21 mouse cellular contexts compared by ENCODE assay signal in genomic region chr8:115336361-115336760, GRCm38 (mm10).
DNase-seq lines count a peak whose midpoint lies in the region; TF ChIP-seq lines count a peak whose summit lies in the region.
"Had no signal": no experiment of that assay in that cellular context is flagged by ENCODE, and none has a peak within 500 bp of the region (broad histone marks: within the 10 kb centered on the region; RNA-seq: fewer than 3 reads in every experiment).

No protein-coding gene starts in this region.

- no peak overlapping the region for H3K4me3 ChIP-seq in left cerebral cortex, adult 2 months
- H3K4me3 ChIP-seq: embryonic facial prominence, embryonic 10.5 days; embryonic facial prominence, embryonic 13.5 days; erythroblast, embryonic 14.5 days; forebrain, embryonic 12.5 days; forebrain, embryonic 15.5 days; hindbrain, embryonic 12.5 days had no signal

- TF ChIP-seq CTCF in left cerebral cortex, adult 2 months (IDR thresholded peaks at IDR 0.05), result no peak

- DNase-seq in left cerebral cortex, adult 11 months (ENCODE audit: low spot score), result peak; percentile 23
- DNase-seq in left cerebral cortex, adult 2 months (ENCODE audit: extremely low spot score in 1 of 2, low spot score in 2 of 2), result no peak
- peak; percentile 54 for DNase-seq in right cerebral cortex, adult 18-20 months
- no peak for DNase-seq in right cerebral cortex, postnatal 25 days
- DNase-seq in left cerebral cortex, postnatal 25 days (ENCODE audit: low spot score in 2 of 2), result peak; percentile 9 to 78
- DNase-seq in telencephalon, adult 2 months (ENCODE audit: low read depth, low spot score), result peak; percentile 39
- no peak for DNase-seq in urinary bladder, adult 18-20 months (ENCODE audit: low spot score in 2 of 2)
- DNase-seq: adrenal gland, adult 2 months; adrenal gland, postnatal 14 days; cerebellum, adult 11-12 months; cerebellum, adult 8-10 months; cerebellum, postnatal 10 days; cerebellum, postnatal 36 days; embryo, embryonic 11 days; gastrocnemius, postnatal 14 days had no signal

- intact Hi-C loops in left cerebral cortex, adult 2 months (cut with DNase I), result loop anchor here (10.0 kb wide), 1 partner anchor 242 kb away; no protein-coding TSS in a partner anchor
- intact Hi-C loops in left cerebral cortex, postnatal 25 days (cut with DNase I), result loop anchor here (10.0 kb wide), 1 partner anchor 242 kb away; no protein-coding TSS in a partner anchor

- H3K27ac ChIP-seq in left cerebral cortex, adult 2 months, result no peak overlapping the region
- H3K27ac ChIP-seq: embryonic facial prominence, embryonic 10.5 days; embryonic facial prominence, embryonic 13.5 days; forebrain, embryonic 12.5 days; forebrain, embryonic 15.5 days; hindbrain, embryonic 12.5 days had no signal

Comparison
In these comparisons a context has a peak if more than half of its experiments do, and no peak if none do; other contexts are left out.
1. DNase-seq: peak in left cerebral cortex, adult 11 months (single experiment), right cerebral cortex, adult 18-20 months (single experiment), left cerebral cortex, postnatal 25 days (2 of 2) and telencephalon, adult 2 months (single experiment); none in left cerebral cortex, adult 2 months (0 of 2), right cerebral cortex, postnatal 25 days (single experiment) and urinary bladder, adult 18-20 months (0 of 2).